Mouse (Mus musculus): Measurements from ENCODE around the gene Adh7. TPM values are rescaled to one million over a fixed set of nuclear protein-coding genes. Genes with fewer than 3 reads are reported as not detected.

Gene Adh7
- total RNA-seq, 2 experiments from 2014 or later, result 0.85 TPM; not detected in 1

DNA sequence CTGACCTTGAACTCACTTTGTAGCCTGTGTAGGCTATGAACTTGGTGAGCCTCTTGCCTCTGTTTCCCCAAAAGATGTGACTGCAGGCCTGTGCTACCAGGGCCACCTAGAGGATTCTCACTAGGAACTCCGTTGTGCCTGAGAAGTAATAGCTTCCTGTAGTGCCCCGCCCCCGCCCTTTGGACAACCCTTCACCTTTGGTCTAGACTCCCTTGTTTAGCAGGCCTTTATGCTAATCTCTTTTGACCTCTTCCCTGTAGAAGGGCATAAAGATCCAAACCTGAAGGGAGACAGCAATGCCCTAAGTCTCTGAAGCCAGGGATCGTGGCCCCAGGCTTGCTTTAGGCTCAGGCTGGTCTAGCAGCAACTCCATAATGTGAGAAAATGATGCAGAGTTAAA lies 5.0 kb downstream of the Adh7 start:
- DNase-seq, result no peak
- intact Hi-C loops (cut with DNase I), result no loop called here

DNA sequence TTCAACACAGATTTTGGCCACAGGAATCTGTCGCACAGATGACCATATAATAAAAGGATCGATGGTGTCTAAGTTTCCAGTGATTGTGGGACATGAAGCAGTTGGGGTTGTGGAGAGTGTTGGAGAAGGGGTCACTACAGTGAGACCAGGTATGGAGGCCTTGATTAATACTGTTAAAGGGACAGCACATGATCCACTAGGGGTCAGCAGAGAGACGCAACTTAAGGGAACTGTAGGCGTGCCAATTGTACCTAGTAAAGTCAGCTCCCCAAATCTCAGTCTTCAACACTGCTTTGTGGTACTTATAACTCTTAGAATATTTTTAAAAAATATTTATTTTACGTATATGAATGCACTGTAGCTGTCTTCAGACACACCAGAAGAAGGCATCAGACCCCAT lies 5.4 kb downstream of the Adh7 start:
- intact Hi-C loops (cut with DNase I), result no loop called here
- peak; percentile 64 for DNase-seq

DNA sequence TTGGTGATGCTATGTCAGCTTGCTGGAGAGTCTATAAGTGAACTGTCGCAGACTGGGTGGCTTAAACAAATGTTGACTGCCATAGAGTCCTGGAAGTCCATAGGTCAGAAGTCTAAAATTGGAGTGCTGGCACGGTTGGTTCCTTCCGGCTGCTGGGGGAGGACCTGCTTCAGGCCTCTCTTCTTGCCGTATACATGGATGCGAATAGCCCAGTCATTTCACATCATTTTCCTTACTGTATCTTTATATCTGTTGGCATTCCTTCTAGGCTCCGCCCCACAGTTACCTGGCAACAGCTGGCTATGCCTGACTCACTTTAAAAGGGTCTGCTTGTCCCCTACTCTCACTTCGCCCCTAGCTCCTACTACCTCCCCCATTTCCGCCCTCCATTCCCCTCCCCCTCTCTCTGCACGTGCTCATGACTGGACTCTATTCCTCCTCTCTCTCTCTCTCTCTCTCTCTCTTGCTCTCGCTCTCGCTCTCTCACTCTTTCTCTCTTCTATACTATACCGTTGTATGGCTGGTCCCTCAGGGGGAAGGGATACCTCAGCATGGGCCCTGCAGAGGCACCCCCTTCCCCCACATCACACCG lies 6.9 kb downstream of the Adh7 start:
- intact Hi-C loops (cut with DNase I), result no loop called here
- DNase-seq, result no peak

DNA sequence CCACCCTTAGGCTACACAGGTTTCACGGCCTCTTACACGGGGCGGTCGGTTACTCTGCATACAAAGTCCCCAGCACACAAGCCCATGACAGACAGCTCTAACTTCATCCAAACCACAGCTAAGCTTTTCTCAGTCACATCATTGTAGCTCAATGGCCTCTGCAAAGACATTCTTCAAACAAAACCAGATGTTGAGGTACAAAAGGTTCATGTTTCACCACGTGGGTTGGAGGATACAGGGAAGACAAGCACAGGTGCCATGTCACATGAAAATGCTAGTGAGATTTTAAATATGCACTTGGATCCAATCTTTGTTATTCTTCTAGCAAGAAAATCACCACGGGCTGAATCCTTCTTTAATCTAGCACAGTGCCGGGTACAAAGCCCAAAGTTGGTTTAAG lies 7.8 kb downstream of the Adh7 start:
- intact Hi-C loops (cut with DNase I), result no loop called here
- DNase-seq, result no peak

DNA sequence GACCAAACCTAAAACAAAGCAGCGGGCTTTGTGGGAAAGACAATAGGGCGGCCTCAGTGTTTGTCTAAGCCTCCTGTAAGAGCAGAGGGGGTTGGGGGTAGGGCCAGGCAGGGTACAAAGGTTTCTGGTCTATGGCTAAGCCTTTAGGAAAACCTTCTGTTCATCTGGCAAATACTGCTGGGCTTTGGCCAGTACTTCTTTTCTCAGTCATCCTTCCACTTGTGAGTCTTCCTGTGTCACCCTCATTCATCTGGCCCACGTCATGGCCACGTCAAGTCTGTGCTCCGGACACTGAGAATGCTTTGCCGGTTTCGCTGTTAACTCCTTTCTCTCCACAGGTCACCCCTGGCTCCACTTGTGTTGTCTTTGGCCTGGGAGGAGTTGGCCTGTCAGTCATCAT lies 8.3 kb downstream of the Adh7 start:
- peak; percentile 50 for DNase-seq
- intact Hi-C loops (cut with DNase I), result no loop called here

DNA sequence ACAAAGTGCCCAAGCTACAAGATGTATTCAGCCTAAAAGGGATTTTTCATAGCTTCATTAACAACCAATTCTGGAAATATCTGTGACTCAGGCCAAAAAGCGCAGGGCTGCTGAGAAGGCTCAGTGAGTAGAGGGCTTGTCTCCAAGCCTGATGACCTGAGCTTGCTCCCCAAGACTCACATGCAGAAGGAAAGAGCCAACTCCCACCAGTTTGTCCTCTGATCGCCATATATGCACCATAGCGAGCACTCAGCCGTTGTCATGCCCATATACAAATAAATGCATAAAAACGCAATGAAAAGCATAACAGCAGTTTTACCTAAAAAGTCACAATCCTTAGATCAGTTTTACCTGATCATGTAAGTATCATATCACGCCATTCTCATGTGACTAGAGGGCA lies 8.9 kb downstream of the Adh7 start:
- no peak for DNase-seq
- intact Hi-C loops (cut with DNase I), result no loop called here

DNA sequence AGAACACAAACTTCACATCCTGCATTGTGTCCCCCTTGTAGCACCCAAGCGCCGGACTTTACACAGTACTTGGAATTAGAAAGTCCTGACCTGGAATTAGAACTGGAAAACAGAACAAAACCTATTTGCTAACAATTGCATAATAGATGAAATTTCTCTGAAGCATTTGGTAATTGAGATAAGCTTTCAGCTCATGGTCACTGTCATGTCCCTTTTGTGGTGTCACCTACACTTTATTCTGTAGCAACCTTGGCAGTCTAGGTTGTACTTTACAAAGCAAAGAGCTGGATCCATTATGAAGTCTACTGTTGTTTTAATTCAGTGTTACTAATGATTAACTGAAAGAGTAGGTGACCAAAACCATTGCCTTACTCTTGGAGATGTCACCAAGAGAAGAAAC lies 9.5 kb downstream of the Adh7 start:
- no peak for DNase-seq
- intact Hi-C loops (cut with DNase I), result no loop called here

DNA sequence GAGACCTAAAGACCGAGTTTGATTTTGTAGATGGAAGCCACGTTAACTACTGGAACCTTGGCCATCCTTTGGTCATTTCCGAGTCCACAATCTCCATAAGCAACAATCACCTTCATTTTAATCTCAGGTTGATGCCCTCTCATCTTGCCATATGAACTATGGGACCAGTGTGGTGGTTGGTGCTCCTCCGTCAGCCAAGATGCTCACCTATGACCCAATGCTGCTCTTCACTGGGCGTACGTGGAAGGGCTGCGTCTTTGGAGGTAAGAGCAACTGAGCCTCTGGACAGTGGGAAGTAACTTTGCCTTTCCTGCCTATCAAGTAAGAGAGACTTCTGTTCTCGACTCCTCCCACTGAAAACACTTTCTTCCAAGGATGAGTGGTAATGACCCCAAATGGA lies 10.2 kb downstream of the Adh7 start:
- intact Hi-C loops (cut with DNase I), result no loop called here
- no peak for DNase-seq

DNA sequence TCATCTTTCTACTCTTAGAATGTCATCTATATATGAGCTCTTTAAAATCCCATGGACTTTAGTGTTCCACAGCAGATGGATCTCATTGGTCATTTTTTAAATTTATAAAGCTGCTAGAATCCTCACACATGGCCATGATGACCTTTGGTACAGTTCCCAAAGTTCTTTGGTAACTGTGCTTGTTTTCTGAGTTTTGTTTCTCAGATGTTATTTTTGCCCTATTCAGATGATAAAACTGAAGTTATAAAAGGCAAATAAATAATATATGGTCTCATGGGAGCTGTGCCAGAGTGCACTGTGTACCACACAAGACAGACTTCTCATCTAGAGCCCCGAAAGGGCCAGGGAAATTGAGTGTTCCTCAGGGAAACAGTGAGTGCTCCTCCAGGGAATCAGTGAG lies 11.9 kb downstream of the Adh7 start:
- DNase-seq, result no peak
- intact Hi-C loops (cut with DNase I), result no loop called here

DNA sequence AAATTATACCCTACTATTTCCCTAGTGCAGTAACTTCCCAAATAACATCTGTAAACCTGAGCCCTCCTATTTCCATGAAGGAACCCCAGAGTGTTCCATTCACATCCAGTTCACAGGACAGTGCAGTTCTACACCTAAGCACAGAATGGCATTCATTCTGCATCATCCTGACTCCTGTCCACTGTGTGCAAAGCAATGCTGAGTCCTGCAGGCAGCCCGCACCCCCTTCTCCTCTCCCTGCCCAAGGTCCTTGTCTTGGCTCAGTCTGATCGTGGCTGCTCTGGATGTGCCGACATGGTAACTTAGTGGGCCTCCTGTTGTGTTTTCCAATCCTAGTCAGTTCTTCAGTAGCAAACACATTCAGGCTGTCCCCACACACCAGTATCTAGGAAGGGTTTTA lies 12.7 kb downstream of the Adh7 start:
- DNase-seq, result no peak
- intact Hi-C loops (cut with DNase I), result no loop called here

DNA sequence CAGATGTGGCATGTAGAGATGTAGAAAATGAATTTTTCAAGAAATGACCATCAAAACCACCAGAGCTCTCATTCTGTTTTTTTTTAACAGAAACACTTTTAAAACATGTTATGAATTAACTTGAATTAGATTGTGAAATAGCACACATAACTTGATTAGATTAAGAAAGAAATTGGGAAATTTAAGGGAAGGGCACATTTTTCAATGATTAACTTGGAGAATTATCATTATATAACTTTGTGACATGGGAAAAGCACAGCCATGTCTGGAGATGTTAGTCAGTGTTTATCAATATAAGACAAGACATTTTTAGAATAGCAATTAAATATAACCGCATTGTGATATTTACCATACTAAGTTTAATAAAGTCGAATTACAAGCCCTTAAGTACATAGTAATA lies 14.0 kb downstream of the Adh7 start:
- intact Hi-C loops (cut with DNase I), result no loop called here
- no peak for DNase-seq

DNA sequence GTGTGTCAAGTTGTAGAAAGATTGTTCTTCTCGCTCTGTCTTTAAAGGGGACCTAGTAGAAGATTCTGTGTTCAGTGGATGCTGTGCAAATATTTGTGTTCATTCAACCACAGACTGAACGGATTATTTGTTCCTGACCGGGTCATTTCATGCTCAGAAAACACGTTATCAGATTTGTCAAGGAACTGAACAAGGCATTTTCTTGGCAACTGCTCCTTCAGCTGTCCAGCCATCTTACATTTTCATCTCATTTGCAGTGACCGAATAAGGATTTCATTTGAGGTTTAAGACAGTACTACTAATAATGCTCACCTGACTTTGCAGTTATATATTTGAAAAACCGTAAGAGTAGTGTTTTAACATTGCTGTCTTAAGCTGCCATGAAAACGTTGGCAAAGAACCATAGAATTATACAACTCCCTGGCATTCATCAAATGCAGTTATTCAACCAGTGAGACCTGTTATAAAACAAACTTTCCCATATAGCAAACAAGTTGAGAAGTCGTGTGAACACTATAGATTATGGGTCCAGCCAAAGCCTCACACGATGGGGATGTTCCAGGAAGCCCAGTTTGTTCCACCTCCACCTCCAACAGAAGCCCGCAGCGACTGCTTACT lies 19.1 kb downstream of the Adh7 start:
- DNase-seq, result no peak
- intact Hi-C loops (cut with DNase I), result no loop called here

DNA sequence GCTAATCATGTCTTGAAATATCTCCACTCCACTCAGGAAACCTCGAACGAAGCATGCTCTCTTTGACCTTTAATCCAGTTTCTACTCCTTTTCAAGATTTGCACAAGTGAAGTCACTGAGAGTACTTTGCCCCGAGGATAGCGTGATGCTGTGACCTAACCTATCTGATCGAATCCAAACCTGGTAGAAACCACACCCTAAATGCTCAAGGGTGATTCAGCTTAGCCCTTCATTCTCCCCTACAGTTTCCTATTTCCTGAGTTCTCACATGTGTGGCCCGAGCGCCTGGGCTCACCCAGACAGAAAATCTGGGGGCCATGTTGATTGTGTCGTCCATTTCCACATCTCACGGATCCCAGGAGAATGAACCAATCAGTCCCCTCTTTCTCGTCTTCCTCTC lies 20.5 kb downstream of the Adh7 start:
- intact Hi-C loops (cut with DNase I), result no loop called here
- no peak for DNase-seq

DNA sequence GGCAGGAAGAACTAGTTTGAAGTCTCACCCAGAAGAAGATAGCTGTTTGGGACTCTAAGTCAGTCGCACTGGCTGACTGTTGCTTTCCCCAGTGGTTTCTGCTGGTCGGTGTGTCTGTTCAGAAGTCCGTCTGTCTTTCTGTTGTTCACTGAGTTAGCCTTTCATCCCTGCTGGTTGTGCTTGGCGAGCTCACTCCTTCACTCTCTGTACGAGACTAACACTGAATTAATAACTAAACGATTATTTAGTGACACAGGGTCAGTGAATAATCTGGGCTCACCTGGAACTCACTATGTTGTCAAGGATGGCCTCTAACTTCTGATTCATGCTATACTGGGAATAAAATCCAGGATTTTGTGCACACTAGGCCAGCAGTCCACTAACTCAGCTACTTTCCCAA lies 21.9 kb downstream of the Adh7 start:
- DNase-seq, result no peak
- intact Hi-C loops (cut with DNase I), result no loop called here

DNA sequence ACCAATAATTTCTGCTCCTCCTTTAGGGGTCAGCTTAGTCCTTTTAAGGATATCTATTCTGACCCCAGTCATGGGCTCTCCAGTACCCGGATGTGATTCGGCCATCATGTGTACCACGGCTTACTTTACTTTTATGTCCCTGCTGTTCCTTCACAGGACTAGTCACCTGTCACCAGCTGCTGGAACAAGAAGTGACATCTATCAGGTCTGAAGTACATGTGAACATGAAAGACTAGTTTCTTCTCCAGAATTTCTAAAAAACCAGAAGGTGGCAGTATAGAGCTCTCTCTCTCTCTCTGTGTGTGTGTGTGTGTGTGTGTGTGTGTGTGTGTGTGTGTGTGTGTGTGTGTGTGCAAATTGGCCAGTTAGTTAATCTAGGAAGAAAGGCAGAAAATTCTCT lies 22.9 kb downstream of the Adh7 start:
- DNase-seq, result no peak
- intact Hi-C loops (cut with DNase I), result no loop called here

DNA sequence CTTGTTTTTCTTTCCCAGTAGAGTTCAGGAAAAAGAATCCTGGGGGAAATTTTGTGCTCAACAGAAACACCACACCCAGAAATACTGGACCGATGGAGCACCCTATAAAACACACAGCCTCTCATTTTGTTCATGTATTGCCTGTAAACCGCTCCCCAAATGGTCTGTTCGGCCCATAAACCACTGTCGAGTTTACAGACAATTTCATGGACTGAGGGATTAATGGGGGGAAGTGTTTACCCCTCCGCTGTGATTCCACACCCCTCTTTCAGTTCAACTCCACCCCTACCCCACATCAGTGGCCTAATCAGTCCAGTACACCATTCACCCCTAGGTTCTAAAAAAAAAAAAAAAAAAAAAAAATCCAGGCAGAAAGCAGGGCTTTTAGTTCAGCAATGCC lies 23.4 kb downstream of the Adh7 start:
- no peak for DNase-seq
- intact Hi-C loops (cut with DNase I), result no loop called here

DNA sequence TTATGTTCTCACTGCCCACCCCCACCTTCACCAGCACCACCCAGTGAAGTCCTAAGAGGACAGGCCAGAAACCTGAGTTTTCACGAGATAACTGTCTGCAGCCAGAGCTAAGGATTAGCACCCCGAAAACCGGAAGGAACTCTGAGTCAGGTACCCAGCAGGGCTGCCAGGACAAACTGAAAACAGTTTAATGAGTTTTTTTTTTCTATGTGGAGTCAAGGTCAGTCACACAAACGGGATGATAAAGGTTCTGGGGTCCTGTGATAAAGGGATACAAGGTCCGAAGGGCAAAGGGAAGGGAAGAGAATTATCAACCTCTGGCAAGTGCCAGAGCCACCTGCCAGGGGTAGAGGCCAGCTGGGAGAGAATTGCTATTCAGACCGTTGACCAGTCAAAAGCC lies 23.8 kb downstream of the Adh7 start:
- no peak for DNase-seq
- intact Hi-C loops (cut with DNase I), result no loop called here

DNA sequence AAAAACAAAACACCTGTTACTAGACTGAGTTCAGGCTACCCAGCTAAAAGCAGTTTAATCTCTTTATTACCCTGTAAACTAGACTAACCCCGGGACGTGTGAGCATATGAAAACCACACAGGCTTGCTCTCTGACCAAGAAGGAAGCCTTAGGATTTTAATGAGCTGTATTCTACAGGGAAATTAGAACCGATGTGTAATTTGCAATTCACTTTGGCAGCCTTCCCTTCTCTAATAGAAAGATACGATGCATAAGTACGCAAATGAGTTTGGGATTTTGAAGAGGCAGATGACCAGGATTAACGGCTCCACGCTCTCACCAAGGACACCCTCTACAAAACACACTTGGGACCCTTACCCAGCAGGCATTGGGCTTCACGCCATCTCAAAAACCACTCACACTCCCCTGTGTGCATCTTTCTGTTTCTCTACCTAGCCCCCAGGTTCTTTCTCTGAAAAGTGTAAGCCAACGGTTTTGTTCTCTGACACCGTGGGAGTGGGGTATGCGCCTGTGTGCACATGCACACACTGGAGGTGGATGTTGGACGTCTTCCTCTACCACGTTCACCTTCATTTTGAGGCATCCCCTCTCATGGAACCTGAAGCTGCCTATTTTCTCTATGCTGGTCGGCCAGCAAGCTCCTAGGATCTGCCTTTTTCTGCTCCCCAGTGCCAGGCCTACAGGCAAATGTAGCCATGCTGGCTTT lies 24.6 kb downstream of the Adh7 start:
- DNase-seq, result no peak
- intact Hi-C loops (cut with DNase I), result no loop called here

DNA sequence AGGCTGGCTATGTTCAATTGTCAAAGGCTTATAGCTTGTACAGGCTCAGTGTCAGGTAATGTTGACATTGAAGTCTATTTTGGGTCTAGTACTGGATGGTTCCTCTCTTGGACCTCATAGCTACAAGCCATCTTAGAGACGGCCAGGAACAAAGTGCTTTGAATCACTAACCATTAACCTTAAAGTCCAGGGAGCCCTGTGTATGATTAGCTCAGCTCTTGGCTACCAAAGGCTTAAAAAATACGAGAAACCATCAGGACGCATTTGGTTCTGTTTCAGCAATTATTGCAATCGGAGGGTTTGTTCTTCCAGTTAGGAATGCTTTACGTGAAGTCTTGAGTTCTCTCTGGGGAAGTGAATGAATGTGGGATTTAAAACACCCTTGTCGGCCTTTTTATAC lies 25.4 kb downstream of the Adh7 start:
- intact Hi-C loops (cut with DNase I), result no loop called here
- DNase-seq, result no peak

DNA sequence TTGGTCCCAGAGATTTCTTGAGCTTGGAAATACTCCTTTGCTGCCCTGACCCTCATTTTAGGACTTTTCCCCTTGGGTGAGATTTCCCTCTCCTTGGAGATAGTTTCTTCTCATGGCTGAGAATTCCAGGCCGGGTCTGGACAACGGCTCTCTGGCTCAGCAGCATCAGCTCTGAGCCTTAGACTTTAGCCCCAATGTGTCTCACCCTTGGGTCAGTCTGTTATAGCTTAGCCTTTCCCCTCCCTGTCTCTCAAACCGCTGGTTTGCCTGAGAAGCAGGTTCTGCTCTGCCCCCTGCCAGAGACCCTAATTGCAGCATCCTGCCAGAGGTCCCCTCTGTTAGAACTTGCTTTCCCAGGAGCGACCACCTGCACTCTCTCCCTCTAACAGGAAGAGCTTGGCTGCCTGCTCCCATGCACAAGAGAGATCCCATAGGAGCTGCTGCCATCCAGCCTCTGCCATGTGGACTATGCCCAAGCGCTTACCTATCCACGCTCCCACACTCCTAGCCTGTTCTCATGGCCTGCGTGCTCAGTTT lies 26.8 kb downstream of the Adh7 start:
- DNase-seq, result no peak
- intact Hi-C loops (cut with DNase I), result no loop called here

DNA sequence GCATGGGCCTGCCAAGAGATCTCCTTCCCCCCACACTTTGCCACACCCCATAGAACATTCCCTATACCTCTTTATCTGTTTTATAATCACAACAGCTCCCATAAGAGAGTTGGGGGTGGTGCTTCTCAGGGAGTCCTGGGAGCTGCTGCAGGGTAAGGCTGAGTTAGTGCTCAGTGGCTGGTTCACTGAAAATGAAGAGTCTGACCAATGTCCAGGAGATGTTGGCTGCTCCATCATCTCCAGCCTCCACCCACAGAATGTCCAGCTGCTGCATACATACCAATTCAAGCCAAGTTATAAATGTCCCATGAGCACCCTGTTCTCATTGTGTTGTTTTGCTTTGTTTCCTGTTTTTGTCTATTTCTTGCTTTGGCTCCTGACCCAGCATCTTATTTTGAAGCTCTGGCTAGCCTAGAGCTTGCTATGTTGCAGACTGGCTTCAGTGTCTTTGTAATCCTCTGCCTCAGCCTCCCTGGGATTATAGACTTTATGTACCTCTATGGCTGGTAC lies 29.0 kb downstream of the Adh7 start:
- intact Hi-C loops (cut with DNase I), result no loop called here
- no peak for DNase-seq

DNA sequence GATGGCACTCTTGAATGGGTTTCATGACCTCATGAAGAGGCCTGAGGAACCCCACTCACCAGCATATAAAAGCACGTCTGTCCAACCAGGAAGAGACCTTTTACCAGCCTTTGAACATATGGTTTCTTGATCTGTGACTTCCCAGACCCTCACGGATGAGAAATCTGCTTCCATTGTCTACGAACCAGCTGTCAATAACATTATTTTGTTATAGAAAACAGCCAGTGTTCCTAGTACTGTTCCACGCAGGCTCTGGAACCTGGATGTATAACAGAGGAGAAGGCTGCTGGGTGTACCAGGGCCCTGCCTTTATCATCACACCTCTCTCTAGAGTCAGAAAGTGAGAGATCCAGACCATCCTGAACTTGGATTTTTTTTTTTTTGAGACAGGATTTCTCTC lies 29.7 kb downstream of the Adh7 start:
- no peak for DNase-seq
- intact Hi-C loops (cut with DNase I), result no loop called here

All from left cerebral cortex, postnatal 4 days (tissue).